Mouse (Mus musculus) ES-E14 (cell line): Measurements from ENCODE around the gene Fam222a. TPM values are rescaled to one million over a fixed set of nuclear protein-coding genes. Genes with fewer than 3 reads are reported as not detected.

Experiments used
- DNase-seq: peaks from one replicate; pipeline ENCODE4 v3.0.0-alpha.2; 2013; ENCODE audit warnings: low read depth, low spot score
- H3K27ac ChIP-seq: 2 replicates; pipeline ENCODE4 v1.5.1; 2012; ENCODE audit warnings: low read depth, mild to moderate bottlenecking, low read length, moderate library complexity, mixed read lengths; ENCODE audit not compliant: poor library complexity, insufficient read depth, severe bottlenecking
- H3K36me3 ChIP-seq: 2 replicates; pipeline ENCODE4 v1.6.1; 2012; ENCODE audit warnings: mild to moderate bottlenecking, low read length, moderate library complexity, mixed read lengths; ENCODE audit not compliant: control insufficient read depth, poor library complexity, insufficient read depth, severe bottlenecking
- H3K4me1 ChIP-seq, 2 experiments: fragments of 150-350 bp in 1 of 2; sonication (generic) in 1 of 2; 2 replicates each; pipeline ENCODE4 v1.6.1; 2012; ENCODE audit warnings: low read length in 2 of 2, mild to moderate bottlenecking in 1 of 2, mixed read lengths in 1 of 2; ENCODE audit not compliant: control insufficient read depth in 2 of 2, insufficient read depth in 2 of 2, poor library complexity in 1 of 2
- H3K4me3 ChIP-seq, 2 experiments: fragments of 150-350 bp in 1 of 2; sonication (generic) in 1 of 2; 2 replicates each; pipeline ENCODE4 v1.5.1; 2012; ENCODE audit warnings: low read length in 2 of 2, low read depth in 1 of 2, mild to moderate bottlenecking in 1 of 2, mixed read lengths in 1 of 2; ENCODE audit not compliant: insufficient read depth in 1 of 2, poor library complexity in 1 of 2, severe bottlenecking in 1 of 2
- H3K9ac ChIP-seq: 2 replicates; pipeline ENCODE4 v1.6.1; 2012; ENCODE audit warnings: low read depth, mild to moderate bottlenecking, low read length, mixed read lengths; ENCODE audit not compliant: poor library complexity, insufficient read depth, severe bottlenecking
- H3K9me3 ChIP-seq: fragments of 150-350 bp; sonication (generic); 2 replicates; pipeline ENCODE4 v1.6.1; 2012; ENCODE audit warnings: low read depth, mild to moderate bottlenecking, low read length; ENCODE audit not compliant: control insufficient read depth, insufficient read depth
- CHD2 ChIP-seq: IDR thresholded peaks from 2 replicates; pipeline ENCODE4 v1.6.1; 2014; ENCODE audit warnings: mild to moderate bottlenecking, low read depth, low read length, inconsistent platforms
- HCFC1 ChIP-seq: IDR thresholded peaks from 2 replicates; pipeline ENCODE4 v1.6.1; 2012; ENCODE audit warnings: low read length, inconsistent platforms, borderline replicate concordance; ENCODE audit not compliant: insufficient read depth
- MAFK ChIP-seq: IDR thresholded peaks from 2 replicates; pipeline ENCODE4 v1.6.1; 2014; ENCODE audit warnings: mild to moderate bottlenecking, low read depth, low read length, inconsistent platforms; ENCODE audit not compliant: insufficient read depth
- ZC3H11A ChIP-seq: IDR thresholded peaks from 2 replicates; pipeline ENCODE4 v1.6.1; 2012; ENCODE audit warnings: low read depth, mild to moderate bottlenecking, inconsistent platforms, low read length, borderline replicate concordance
- ZNF384 ChIP-seq: IDR thresholded peaks from 2 replicates; pipeline ENCODE4 v1.6.1; 2012; ENCODE audit warnings: low read depth, low read length, inconsistent platforms
- in situ Hi-C, 2 experiments: fragments of 600-800 bp; cut with MboI; formaldehyde crosslinking; loops; one replicate each; pipeline ENCODE4 v1.15.1; 2025; ENCODE audit warnings: low sequenced_read_pairs in 2 of 2, inconsistent platforms in 1 of 2; ENCODE audit not compliant: unreplicated experiment in 2 of 2
- total RNA-seq: library from RNA; depleted of rRNA; stranded (reverse); fragments of 300-350 nt; gene quantifications from 2 replicates; pipeline ENCODE4 v1.2.3, GENCODE M21; 2012; rRNA removed

Fam222a gene
- 1.2 and 2.2 TPM in 2 replicates for total RNA-seq

- H3K9me3 ChIP-seq, result no peaks in the 10 kb centered on the region
- H3K4me1 ChIP-seq, result peaks cover 5 to 33% of the 10 kb centered on the region in 2 experiments; a peak in 3 of 4 replicates
- in situ Hi-C loops, result no loop called here
- no peak for TF ChIP-seq CHD2
- TF ChIP-seq HCFC1, result no peak
- no peak for TF ChIP-seq ZC3H11A
- peak within 1 kb of the TSS; percentile 80 to 99 for H3K4me3 ChIP-seq
- no peaks in the 10 kb centered on the region for H3K36me3 ChIP-seq
- no peak within 1 kb of the TSS for H3K27ac ChIP-seq
- H3K9ac ChIP-seq, result peak within 1 kb of the TSS; percentile 58
- DNase-seq, result no peak
Measured at GRCm38 (mm10) chr5:114567565-114568197, at the start of gene Fam222a. TSS of gene Fam222a (plus strand) at chr5:114568016.

GRCm38 (mm10) chr5:114528355-114528754 is 39.5 kb upstream of the Fam222a start:
- no peak for DNase-seq
- Histone ChIP-seq H3K9ac (no peak overlapping the region), H3K36me3 (no peaks in the 10 kb centered on the region), H3K4me1 (no peaks in the 10 kb centered on the region), H3K4me3 (no peak overlapping the region), H3K9me3 (no peaks in the 10 kb centered on the region), H3K27ac (no peak overlapping the region)
- in situ Hi-C loops, result no loop called here
- TF ChIP-seq CHD2, result no peak
- TF ChIP-seq HCFC1, result no peak
- no peak for TF ChIP-seq ZNF384
- TF ChIP-seq ZC3H11A, result no peak
- no peak for TF ChIP-seq MAFK

- in situ Hi-C loops, result no loop called here
- no peaks in the 10 kb centered on the region for H3K4me1 ChIP-seq
- H3K9ac ChIP-seq, result no peak overlapping the region
- TF ChIP-seq ZC3H11A, result no peak
- no peak for TF ChIP-seq ZNF384
- no peak for TF ChIP-seq MAFK
- DNase-seq, result no peak
- no peaks in the 10 kb centered on the region for H3K36me3 ChIP-seq
- no peaks in the 10 kb centered on the region for H3K9me3 ChIP-seq
- H3K27ac ChIP-seq, result no peak overlapping the region
- H3K4me3 ChIP-seq, result no peak overlapping the region
Measured at GRCm38 (mm10) chr5:114530337-114530736, 37.5 kb upstream of the Fam222a start.

- no peak overlapping the region for H3K27ac ChIP-seq
- TF ChIP-seq MAFK, result peak; percentile 69
- TF ChIP-seq HCFC1, result no peak
- no peak overlapping the region for H3K4me3 ChIP-seq
- no peaks in the 10 kb centered on the region for H3K36me3 ChIP-seq
- H3K9ac ChIP-seq, result no peak overlapping the region
- H3K9me3 ChIP-seq, result no peaks in the 10 kb centered on the region
- peaks cover 0 to 3% of the 10 kb centered on the region in 2 experiments; a peak in 2 of 4 replicates for H3K4me1 ChIP-seq
- DNase-seq, result no peak
- in situ Hi-C loops, result no loop called here
Measured at GRCm38 (mm10) chr5:114532055-114532454, 35.8 kb upstream of the Fam222a start.

GRCm38 (mm10) chr5:114537308-114538020 is 30.4 kb upstream of the Fam222a start:
- H3K9ac ChIP-seq, result no peak overlapping the region
- no peaks in the 10 kb centered on the region for H3K9me3 ChIP-seq
- H3K36me3 ChIP-seq, result no peaks in the 10 kb centered on the region
- H3K4me3 ChIP-seq, result peak overlapping the region; percentile 9 to 12; a peak in 1 of 4 replicates
- no peak for DNase-seq
- TF ChIP-seq ZNF384 (0 out of 2 replicates have a peak, but pooled peaks have one; percentile 42), ZC3H11A (no peak)
- peaks cover 13 to 24% of the 10 kb centered on the region in 2 experiments for H3K4me1 ChIP-seq
- no peak overlapping the region for H3K27ac ChIP-seq
- in situ Hi-C loops, result no loop called here
